Mouse (Mus musculus): ENCODE measurements around the gene Gm49486.

The Gm49486 gene

DNA sequence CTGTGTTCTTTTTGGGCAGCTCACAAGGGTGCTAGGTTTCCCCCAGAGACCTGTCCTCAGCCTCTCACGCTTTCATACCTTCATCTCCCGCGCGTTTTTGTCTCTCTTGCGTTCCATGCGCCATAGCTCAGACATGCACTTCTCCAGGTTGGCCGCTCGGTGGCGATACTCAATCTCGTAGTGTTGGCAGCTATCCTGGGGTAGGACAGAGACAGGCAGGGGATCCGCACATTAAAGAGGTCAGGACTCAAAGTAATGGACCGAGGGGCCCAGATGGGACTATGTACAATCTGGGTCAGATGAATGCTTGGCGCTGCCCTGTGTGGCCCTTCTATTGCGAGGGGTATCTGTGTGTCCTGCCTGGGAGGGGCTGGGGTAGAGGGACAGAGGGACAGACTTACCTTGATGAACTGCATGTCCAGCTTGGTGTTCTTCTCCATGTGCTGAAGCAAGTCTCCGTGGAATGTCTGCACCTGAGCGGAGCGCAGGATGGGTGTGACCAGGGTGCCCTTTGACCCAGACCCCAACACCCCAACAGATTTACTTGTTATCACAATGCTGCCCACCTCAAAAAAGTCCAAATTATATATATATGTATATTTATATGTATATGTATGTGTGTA is 42.0 kb downstream of the Gm49486 start:
- peak; percentile 55 for DNase-seq

- DNase-seq: no peak
These were observed 43.8 kb downstream of the Gm49486 start for GRCm38 (mm10) chr15:79273020-79273419.

DNA sequence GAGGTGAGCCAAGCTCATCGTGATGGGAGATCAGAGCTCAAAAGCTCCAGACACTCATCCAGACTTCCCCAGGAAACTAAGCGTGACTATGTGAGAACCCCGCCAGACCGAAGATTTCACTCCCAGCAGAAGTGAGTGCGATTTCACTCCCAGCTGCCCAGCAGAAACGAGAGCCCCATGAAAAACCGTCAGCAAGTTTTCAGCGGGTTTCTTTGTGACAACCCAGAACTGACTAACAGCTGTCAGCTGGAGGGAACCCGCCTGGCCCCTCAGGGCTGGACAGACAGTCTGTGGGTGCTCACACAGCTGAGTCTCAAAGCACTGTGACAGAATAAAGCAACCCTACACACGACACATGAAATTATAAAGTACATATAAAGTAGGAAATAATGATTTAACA is 48.5 kb downstream of the Gm49486 start:
- DNase-seq: no peak

- DNase-seq: peak; percentile 51
These were observed 51.0 kb downstream of the Gm49486 start for GRCm38 (mm10) chr15:79280209-79280608.

- peak; percentile 64 for DNase-seq
These were observed 51.7 kb downstream of the Gm49486 start for GRCm38 (mm10) chr15:79280850-79281249.

DNA sequence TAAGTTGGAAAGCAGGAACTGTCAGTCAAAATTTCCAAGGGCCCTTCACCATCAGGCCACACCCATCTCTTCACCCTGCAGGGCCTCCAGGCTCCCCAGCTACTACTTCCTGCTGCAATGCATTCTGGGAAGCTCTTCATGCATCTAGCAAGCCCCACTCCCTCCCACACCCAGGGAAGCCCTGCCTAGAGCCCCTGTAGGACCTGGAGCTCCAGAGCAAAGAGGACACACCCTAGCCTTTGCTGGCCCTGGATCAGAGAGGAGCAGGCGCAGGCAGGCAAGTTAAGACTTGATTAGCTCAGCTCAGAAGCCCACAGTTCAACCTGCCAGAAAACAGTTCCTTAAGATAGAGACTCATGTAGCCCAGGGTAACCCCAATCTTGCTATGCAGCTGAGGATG is 52.2 kb downstream of the Gm49486 start:
- DNase-seq: peak; percentile 82

GRCm38 (mm10) chr15:79282434-79282833 is 53.2 kb downstream of the Gm49486 start:
- no peak for DNase-seq

DNA sequence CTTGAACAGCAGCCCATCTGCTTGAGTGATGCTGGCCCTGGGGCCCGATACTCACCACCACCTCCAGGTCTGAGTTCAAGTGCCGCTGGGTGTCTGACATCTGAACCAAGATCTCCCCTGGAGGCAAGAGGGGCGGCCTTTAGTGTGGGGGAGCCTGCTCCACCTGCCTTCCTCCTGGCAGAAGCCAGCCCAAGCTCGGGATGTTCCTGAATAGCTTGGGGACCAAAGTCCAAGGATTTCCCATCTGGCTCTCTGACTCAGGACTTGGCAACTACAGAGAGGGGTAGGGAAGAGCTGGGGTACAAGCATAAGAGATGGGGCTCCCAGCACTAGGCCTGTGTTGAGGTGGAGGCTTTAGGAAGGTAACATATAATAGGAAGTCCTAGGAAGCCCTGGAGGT is 54.2 kb downstream of the Gm49486 start:
- no peak for DNase-seq

GRCm38 (mm10) chr15:79285399-79285798 is 56.2 kb downstream of the Gm49486 start, which contains the start of gene Baiap2l2:
Gene Baiap2l2 (minus strand): TSS chr15:79285537.
- no peak for DNase-seq

GRCm38 (mm10) chr15:79286141-79286540 is 57.0 kb downstream of the Gm49486 start:
- no peak for DNase-seq

GRCm38 (mm10) chr15:79287091-79287490 is 57.9 kb downstream of the Gm49486 start:
- DNase-seq: no peak

GRCm38 (mm10) chr15:79288387-79288786 is 59.2 kb downstream of the Gm49486 start:
- DNase-seq: no peak

GRCm38 (mm10) chr15:79289441-79289840 is 60.2 kb downstream of the Gm49486 start:
- no peak for DNase-seq

GRCm38 (mm10) chr15:79290340-79290739 is 61.1 kb downstream of the Gm49486 start:
- DNase-seq: no peak

DNA sequence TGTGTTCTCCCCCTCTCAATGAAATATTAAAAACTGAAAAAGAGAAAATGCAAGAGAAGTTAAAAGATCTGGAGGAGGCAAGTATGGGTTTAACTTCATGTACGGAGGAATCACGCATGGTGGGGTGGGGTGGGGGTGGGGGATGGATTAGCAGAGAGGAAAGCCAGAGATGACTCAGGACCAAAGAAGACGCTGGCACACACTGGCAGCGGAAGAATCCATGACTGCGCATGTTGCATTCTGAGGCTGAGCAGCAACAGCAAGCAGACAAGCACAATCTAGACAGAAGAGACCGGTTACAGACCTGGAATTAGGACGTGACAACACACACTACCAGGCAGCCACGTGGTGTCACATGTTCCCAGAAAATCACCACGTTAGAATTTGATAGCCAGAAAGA is 63.6 kb downstream of the Gm49486 start:
- no peak for DNase-seq

GRCm38 (mm10) chr15:79298553-79298952 is 69.4 kb downstream of the Gm49486 start:
- peak; percentile 52 for DNase-seq

DNA sequence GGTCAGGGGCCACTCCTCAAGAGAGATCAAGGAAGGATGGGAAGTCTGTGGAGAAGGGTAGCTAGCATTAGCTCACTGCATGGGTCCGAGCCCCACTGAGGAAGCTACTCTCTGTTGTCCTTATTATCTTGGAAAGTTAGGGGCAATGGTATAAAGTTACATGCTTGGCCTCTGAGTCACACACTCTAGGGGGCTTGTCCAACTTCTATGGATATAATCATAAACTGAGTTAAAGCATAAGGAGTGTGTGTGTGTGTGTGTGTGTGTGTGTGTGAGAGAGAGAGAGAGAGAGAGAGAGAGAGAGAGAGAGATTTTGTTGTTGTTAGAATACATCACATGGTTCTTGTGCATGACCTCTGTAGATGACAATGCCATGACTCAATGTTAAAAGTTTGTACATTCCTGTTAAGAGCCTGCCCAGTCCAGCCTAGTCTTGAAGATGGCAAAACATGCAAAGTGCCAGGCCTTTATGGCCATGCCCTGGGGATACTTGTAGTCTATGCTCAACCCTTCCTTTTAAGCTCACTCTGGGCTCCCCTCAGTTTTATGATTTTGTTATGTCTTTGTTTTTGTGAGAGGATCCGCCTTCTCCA is 70.5 kb downstream of the Gm49486 start:
- no peak for DNase-seq

DNA sequence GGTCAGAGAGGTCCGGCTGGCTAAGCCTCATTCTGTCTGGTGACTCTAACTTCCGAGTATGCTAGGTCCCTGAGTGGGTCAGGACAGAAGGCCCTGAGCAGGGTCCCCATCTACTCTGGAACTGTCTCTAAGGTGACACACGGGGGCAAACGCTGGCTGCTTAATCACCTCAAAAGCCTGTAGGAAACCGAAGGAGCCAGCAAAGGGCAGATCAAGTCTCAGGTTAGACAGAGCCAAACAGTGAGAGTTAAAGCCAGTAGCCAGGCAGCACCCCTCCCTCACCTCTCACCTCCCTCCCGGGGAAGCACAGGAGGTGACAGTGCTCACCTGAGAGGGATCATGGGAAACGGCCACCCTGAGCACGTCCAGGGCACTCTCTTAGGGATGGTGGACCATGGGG is 74.5 kb downstream of the Gm49486 start:
- peak; percentile 58 for DNase-seq

GRCm38 (mm10) chr15:79304832-79305231 is 75.6 kb downstream of the Gm49486 start:
- no peak for DNase-seq

GRCm38 (mm10) chr15:79306043-79306637 is 76.9 kb downstream of the Gm49486 start:
- DNase-seq: no peak
